Mouse (Mus musculus) testis, postnatal 14 days (tissue): ENCODE measurements around the gene Zfp217.

ENCODE experiments used
- DNase-seq: peaks from one replicate; pipeline ENCODE4 v3.0.0; 2021; ENCODE audit warnings: low spot score

Gene Zfp217

DNA sequence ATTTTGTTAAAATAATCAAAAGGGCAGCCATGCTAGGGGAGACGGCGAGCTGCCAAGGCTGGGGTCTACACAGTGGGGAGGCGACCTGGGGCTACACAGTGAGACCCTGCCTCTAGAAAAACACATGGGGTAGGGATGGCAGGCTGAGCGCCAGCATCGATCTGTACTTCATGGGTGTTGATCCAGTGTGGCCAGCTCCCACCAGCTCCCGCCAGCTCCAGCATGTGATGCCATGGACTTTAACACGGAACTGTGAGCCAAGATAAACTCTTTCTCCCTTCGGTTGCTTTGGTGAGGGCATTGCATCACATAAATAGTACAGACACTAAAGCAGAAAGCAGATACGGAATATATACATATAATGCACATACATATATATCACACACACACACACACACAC lies 53.0 kb downstream of the Zfp217 start:
- no peak for DNase-seq

- DNase-seq: no peak
These were observed 53.7 kb downstream of the Zfp217 start for GRCm38 (mm10) chr2:170094220-170094619.

- DNase-seq: no peak
These were observed 56.1 kb downstream of the Zfp217 start for GRCm38 (mm10) chr2:170091563-170092443.

DNA sequence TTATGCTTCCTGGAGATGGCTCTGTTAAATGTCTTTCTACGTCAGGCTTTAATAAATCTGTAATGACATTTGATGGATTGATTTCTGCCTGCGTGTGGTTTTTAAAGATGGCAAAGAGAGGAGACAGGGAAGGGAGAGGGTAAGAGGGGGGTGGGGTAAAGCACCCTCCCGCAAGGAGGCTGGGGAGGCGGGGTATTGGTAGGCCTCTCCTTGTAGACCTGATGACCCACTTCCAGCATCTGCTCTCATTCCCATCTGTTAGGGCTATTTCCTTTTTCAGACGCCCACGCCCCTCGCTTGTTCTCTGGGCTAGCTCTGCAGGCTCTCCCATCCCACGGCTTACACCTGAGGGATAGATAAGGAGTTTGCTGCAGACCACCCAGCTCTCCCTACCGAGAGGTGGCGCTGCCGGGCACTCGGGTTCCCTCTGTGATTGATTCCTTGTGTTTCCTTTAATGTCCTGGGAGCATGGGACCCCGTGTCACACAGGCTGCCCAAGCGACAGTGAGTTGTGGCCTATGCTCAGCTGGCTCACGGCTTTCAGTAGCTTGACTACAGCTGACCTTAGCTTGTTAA lies 69.4 kb downstream of the Zfp217 start:
- peak; percentile 23 for DNase-seq

DNA sequence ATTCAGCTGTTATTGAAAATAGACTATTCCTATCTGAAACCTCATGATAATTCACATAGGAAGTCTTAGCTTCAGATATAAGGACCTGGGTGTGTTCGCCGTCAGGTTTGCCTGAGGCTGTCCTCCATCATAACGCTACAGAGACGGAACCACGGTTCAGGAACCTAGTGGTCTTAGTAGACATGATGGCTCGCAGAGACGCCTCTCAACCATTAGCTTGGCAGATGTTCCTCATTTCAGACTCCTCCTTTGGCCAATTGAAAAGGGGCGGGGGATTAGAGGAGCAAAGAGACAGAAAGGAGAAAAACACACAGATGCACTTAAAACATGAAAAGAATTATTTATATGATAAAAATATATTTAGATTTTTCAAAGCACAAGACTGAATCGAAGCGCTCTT lies 69.9 kb downstream of the Zfp217 start:
- no peak for DNase-seq

DNA sequence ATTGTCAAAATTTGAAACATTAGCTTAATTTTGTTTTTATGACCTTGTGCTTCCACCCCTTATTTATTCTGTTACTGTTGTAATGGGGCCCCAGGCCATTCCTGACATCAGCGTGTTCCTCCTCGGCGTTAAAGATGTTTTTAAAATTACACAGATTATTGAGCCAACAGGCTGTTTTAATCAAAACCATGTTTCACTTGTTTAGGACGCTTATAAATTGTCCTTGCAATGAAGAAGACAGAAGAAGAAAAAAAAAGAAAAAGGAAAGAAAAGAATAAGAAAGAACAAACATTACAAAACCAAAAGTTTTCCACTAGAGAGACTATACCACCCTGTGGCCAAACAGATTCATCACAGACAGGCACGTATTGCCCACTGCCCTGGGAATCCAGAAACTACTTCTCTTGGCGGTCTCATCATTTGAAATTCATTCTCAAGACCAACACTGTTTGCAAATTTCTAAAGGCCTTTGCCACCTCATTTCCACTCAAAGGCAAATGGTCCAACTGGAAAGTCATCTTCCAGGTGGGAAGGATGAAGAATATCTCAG lies 70.9 kb downstream of the Zfp217 start:
- DNase-seq: no peak

GRCm38 (mm10) chr2:170070641-170071241 lies 77.2 kb downstream of the Zfp217 start:
- peak; percentile 67 for DNase-seq

- DNase-seq: no peak
These were observed 77.9 kb downstream of the Zfp217 start for GRCm38 (mm10) chr2:170069976-170070375.

GRCm38 (mm10) chr2:170062378-170062777 lies 85.5 kb downstream of the Zfp217 start:
- no peak for DNase-seq

GRCm38 (mm10) chr2:170060066-170060465 lies 87.8 kb downstream of the Zfp217 start:
- peak; percentile 53 for DNase-seq

DNA sequence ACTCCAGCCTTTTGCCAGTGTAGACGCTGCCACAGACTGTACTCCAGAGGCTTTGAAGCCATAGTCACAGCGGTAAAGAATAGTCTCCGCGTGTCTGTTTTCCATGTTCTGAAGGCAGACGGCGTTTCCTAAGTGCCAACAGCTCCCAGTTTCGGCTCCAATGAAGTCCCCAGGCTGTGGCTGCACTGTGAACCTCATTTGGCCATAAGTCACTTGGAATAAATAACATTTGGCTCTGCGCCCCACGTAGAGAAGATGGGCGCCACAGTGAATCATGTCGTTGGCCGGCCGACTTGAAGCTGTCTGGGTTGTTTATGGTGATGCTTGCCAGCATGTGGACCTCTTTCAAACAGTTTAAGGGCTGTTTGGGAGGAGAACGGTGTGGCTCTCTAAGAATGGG lies 89.1 kb downstream of the Zfp217 start:
- no peak for DNase-seq
